Mouse (Mus musculus) mouse embryonic stem cell (cell line): ENCODE data around the gene Tmem229b.

ENCODE experiments used
- in situ Hi-C, 2 experiments: fragments of 300-500 bp; cut with MboI; formaldehyde crosslinking; loops; 1 replicate in 1 of 2; 3 replicates in 1 of 2; pipeline ENCODE4 v1.14.3; 2019 to 2020; ENCODE audit warnings: low sequenced_read_pairs in 2 of 2, low pct_unique_long_range_greater_than_20kb in 1 of 2, mixed read lengths in 1 of 2; ENCODE audit not compliant: unreplicated experiment in 1 of 2

Gene Tmem229b

DNA sequence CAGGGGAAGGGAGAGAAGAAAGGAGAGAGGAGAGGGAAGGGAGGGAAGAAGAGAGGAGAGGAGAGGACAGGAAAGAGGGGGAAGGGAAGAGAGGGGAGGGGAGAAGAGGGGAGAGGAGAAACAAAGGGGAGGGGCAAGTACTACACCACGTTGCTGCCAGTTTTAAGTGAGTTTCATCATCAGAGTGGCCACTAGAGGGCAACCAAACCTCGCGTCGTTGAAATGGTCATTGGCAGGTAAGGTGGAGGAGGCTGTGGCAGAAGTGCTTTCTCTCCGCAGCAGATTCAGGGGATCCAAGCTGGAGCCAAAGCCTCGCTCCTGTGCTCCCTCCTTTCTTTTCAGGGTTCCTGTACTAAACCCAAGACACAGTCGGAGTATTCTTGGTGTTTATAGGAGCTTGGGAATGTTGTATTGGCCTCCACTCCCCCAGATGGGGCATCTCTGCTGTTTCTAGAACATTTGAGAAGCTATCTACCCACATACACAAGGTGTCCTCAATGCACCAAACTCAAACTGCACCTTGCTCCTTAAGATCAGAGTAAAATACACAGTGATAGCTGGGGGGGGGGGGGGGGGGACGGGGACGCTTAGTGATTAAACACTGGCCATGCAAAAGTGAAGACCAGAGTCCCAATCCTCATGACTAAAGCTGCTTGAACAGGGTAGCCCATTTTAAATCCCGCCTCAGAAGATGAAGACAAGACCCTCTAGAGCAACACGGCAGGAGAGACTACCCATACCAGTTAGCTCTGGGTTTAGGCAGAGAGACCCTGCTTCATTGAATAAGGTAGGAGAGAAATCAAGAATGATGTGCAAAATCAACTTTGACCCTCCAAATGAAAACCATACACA lies 89.0 kb downstream of the Tmem229b start:
- in situ Hi-C loops = loop anchor here in 1 of 2 experiments (5.0 kb wide), 1 partner anchor 179 kb away; no protein-coding TSS in a partner anchor

DNA sequence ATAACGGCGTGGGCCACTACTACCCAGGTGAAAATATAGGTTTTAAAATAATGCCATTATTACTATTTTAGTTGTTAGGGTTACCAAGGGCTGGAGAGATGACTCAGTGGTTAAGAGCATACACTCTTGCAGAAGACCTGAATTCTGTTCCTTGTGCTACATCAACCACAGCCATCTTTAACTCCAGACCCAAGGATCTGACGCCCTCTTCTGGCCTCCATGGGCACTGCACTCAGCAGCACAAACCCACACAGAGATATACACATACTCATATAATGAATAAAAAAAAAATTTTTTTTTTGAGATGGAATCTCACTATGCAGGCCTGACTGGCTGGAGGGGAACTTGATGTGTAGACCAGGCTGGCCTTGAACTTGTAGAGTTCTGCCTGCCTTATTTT lies 91.1 kb downstream of the Tmem229b start:
- in situ Hi-C loops = loop anchor here in 1 of 2 experiments (5.0 kb wide), 1 partner anchor 181 kb away; no protein-coding TSS in a partner anchor

DNA sequence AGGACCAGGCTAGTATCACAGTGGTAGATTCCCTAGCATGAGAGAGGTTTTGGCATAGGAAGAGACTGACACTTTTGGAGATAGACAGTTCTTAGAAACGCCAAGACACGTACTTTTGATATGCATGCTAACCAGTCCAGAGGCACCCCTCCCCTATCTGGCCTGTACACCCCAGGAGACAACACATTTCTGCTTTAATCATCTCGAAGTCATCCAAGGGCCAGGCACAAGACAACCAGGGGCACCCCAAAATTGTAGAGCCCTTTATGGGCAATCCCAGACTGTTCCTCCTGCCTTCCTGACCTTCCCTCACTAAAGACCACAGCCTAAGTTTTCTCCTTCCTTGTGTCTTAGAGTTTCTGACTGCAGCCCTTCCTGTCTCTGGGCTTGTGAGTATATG lies 91.9 kb downstream of the Tmem229b start:
- in situ Hi-C loops = loop anchor here in 1 of 2 experiments (5.0 kb wide), 1 partner anchor 182 kb away; no protein-coding TSS in a partner anchor

DNA sequence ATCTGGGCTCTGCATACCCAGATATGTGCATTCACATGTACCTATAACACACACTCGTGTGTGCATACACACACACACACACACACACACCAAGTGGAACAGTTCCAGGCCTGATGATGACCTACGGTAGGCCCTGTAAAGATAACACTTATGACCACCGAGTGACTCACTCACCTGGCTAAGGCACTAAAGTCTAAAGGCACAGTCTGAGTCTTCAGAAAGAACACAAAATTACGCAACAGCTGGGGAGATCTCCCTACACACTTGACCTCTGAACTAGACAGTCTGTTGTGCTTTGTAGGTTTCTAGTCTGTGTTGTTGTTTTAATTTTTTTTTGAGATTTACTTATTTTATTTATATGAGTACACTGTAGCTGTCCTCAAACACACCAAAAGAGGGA lies 93.0 kb downstream of the Tmem229b start:
- in situ Hi-C loops = no loop called here
